Mouse (Mus musculus) cortical plate, adult 2 months (tissue): Measurements from ENCODE around the gene Ces2a.

ENCODE experiments used
- CTCF ChIP-seq: fragments of 200-500 bp; IDR thresholded peaks from 2 replicates; pipeline ENCODE4 v1.5.1; 2011; ENCODE audit warnings: mild to moderate bottlenecking, control low read depth, low read length; ENCODE audit not compliant: insufficient read depth; ENCODE audit errors: extremely low read depth
- POLR2A ChIP-seq: fragments of 200-500 bp; IDR thresholded peaks from 2 replicates; pipeline ENCODE4 v1.6.1; 2011; ENCODE audit warnings: mild to moderate bottlenecking, low read length, control low read depth; ENCODE audit not compliant: insufficient read depth; ENCODE audit errors: extremely low read depth

GRCm38 (mm10) chr8:104688433-104688832 is 45.4 kb upstream of the Ces2a start:
- no peak for TF ChIP-seq POLR2A
- TF ChIP-seq CTCF: no peak
